Mouse (Mus musculus) G1E (cell line): ENCODE results near the gene Nckap1.

Experiments
- CTCF ChIP-seq: IDR thresholded peaks from 2 replicates; pipeline ENCODE4 v1.5.1; 2012; ENCODE audit warnings: low read depth, low read length, inconsistent platforms, mixed read lengths
- GATA1 ChIP-seq: IDR thresholded peaks from 2 replicates; pipeline ENCODE4 v1.6.1; 2012; ENCODE audit warnings: borderline replicate concordance, low read length, inconsistent platforms, mixed read lengths
- POLR2AphosphoS5 ChIP-seq: IDR thresholded peaks from 2 replicates; pipeline ENCODE4 v1.6.1; 2012; ENCODE audit warnings: low read depth, low read length, inconsistent platforms; ENCODE audit not compliant: insufficient replicate concordance
- TAL1 ChIP-seq: conservative IDR thresholded peaks from 2 replicates; pipeline ENCODE4 v1.6.1; 2012; ENCODE audit warnings: low read depth, low read length, inconsistent platforms, mixed read lengths

GRCm38 (mm10) chr2:80612796-80613195, 31.6 kb upstream of the Nckap1 start:
- TF ChIP-seq CTCF (no peak), GATA1 (no peak), TAL1 (no peak), POLR2AphosphoS5 (no peak)
